Mouse (Mus musculus) inflammation-experienced regulatory T-cells, adult 6 months (primary cell): Measurements from ENCODE around the gene Radil. TPM values are rescaled to one million over a fixed set of nuclear protein-coding genes. Genes with fewer than 3 reads are reported as not detected.

Experiments
- ATAC-seq: one replicate; pipeline ENCODE4 v1.8.0; 2017
- polyA plus RNA-seq, 3 experiments: library from polyadenylated mRNA; unstranded; fragments of 100-300 nt; shearing (Covaris generic); gene quantifications; one replicate each; pipeline ENCODE4 v1.2.1; 2017

The Radil gene
- polyA plus RNA-seq, 3 experiments from 2014 or later = not detected

- ATAC-seq = peak; percentile 60
These were observed 72.0 kb downstream of the Radil start for GRCm38 (mm10) chr5:142478829-142479435.

GRCm38 (mm10) chr5:142477866-142478615 is 72.9 kb downstream of the Radil start:
- ATAC-seq = no peak

GRCm38 (mm10) chr5:142477346-142477745 is 73.6 kb downstream of the Radil start:
- no peak for ATAC-seq

- ATAC-seq = no peak
These were observed 75.2 kb downstream of the Radil start for GRCm38 (mm10) chr5:142475669-142476068.

GRCm38 (mm10) chr5:142473696-142474095 is 77.2 kb downstream of the Radil start:
- ATAC-seq = no peak

- no peak for ATAC-seq
These were observed 81.1 kb downstream of the Radil start for GRCm38 (mm10) chr5:142469796-142470195.

GRCm38 (mm10) chr5:142468375-142468774 is 82.5 kb downstream of the Radil start:
- no peak for ATAC-seq

- ATAC-seq = peak; percentile 97
These were observed 87.1 kb downstream of the Radil start, which contains the start of gene Ap5z1 for GRCm38 (mm10) chr5:142463461-142464454. TSS of gene Ap5z1 (plus strand) at chr5:142463944.

GRCm38 (mm10) chr5:142463011-142463410 is 87.9 kb downstream of the Radil start:
- ATAC-seq = no peak

GRCm38 (mm10) chr5:142462641-142462948 is 88.3 kb downstream of the Radil start:
- no peak for ATAC-seq

- ATAC-seq = no peak
These were observed 88.8 kb downstream of the Radil start for GRCm38 (mm10) chr5:142461942-142462640.

- ATAC-seq = no peak
These were observed 91.1 kb downstream of the Radil start for GRCm38 (mm10) chr5:142459834-142460233.

- no peak for ATAC-seq
These were observed 91.9 kb downstream of the Radil start for GRCm38 (mm10) chr5:142458791-142459557.

- ATAC-seq = no peak
These were observed 93.6 kb downstream of the Radil start for GRCm38 (mm10) chr5:142457345-142457744.

- no peak for ATAC-seq
These were observed 94.6 kb downstream of the Radil start for GRCm38 (mm10) chr5:142456318-142456717.

- ATAC-seq = no peak
These were observed 97.2 kb downstream of the Radil start for GRCm38 (mm10) chr5:142453742-142454141.

GRCm38 (mm10) chr5:142451759-142452158 is 99.1 kb downstream of the Radil start:
- no peak for ATAC-seq

- ATAC-seq = no peak
These were observed 100.1 kb downstream of the Radil start for GRCm38 (mm10) chr5:142450846-142451245.

GRCm38 (mm10) chr5:142448623-142449022 is 102.3 kb downstream of the Radil start:
- ATAC-seq = no peak

GRCm38 (mm10) chr5:142448076-142448475 is 102.8 kb downstream of the Radil start:
- peak; percentile 77 for ATAC-seq

- no peak for ATAC-seq
These were observed 105.2 kb downstream of the Radil start for GRCm38 (mm10) chr5:142445709-142446108.
